Mouse (Mus musculus) erythroblast, embryonic 14.5 days (primary cell): Measurements from ENCODE around the gene Hcrt.

Experiments used
- GATA1 ChIP-seq: IDR thresholded peaks from 2 replicates; pipeline ENCODE4 v1.6.1; 2012; ENCODE audit warnings: low read length, inconsistent platforms, mixed read lengths
- TAL1 ChIP-seq: IDR thresholded peaks from 3 replicates; pipeline ENCODE4 v1.6.1; 2012; ENCODE audit warnings: low read length, inconsistent platforms, mixed read lengths

- TF ChIP-seq GATA1 = no peak
- no peak for TF ChIP-seq TAL1
Observed at GRCm38 (mm10) chr11:100789702-100790101, 27.0 kb upstream of the Hcrt start.
